Mouse (Mus musculus): ENCODE measurements at regions not wholly inside any gene's neighbourhood (a gene's known extent, or its start where the extent isn't known, plus 50 kb on each side); places are given as distances from the start of the nearest gene placed in this dataset.
A peak's percentile ranks its signal among the peaks of the same experiment; 100 is the strongest.

- WGBS: 77% methylated on average over 2 of the region's 2 CpGs
- H3K4me1 ChIP-seq: peaks cover 12% of the 10 kb centered on the region
- no peak for DNase-seq (ENCODE audit: extremely low spot score, low spot score)
- H3K36me3 ChIP-seq (replicated peaks): no peaks in the 10 kb centered on the region
- H3K9me3 ChIP-seq: no peaks in the 10 kb centered on the region
- no peak overlapping the region for H3K27ac ChIP-seq
- no peaks in the 10 kb centered on the region for H3K27me3 ChIP-seq (ENCODE audit: poor library complexity, severe bottlenecking)
- H3K4me3 ChIP-seq: no peak overlapping the region
Observed at GRCm38 (mm10) chr3:42040270-42040812, 297.9 kb downstream of the D3Ertd751e start.

DNA sequence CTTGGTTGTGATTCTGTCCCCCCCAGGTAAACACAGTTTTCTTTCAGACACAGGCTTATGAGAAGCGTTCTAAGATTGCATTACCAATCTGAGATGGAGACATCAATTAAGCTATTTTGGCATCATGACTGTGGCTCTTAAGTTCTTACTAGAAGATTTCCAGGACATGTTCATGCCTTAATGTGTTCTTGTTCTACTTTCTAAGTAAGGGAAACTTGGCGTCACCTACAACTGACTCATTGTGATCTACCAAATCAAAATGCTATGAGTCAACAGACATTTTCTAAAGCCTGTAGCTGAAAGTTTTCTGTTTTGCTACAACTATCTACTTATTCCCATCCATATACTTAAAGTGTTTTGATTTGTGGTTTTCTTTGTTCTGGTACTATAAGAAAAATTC is 298.5 kb downstream of the D3Ertd751e start:
- Histone ChIP-seq H3K36me3 (replicated peaks) (no peaks in the 10 kb centered on the region), H3K4me1 (peaks cover 12% of the 10 kb centered on the region), H3K27ac (no peak overlapping the region), H3K4me3 (no peak overlapping the region), H3K9me3 (no peaks in the 10 kb centered on the region), H3K27me3 (ENCODE audit: poor library complexity, severe bottlenecking) (no peaks in the 10 kb centered on the region)
- WGBS: 91% methylated on average over 2 of the region's 2 CpGs
- no peak for DNase-seq (ENCODE audit: extremely low spot score, low spot score)

GRCm38 (mm10) chr3:42057286-42057868 is 315.0 kb downstream of the D3Ertd751e start:
- Histone ChIP-seq H3K36me3 (replicated peaks) (no peaks in the 10 kb centered on the region), H3K4me1 (no peaks in the 10 kb centered on the region), H3K27me3 (ENCODE audit: poor library complexity, severe bottlenecking) (no peaks in the 10 kb centered on the region), H3K27ac (no peak overlapping the region), H3K9me3 (no peaks in the 10 kb centered on the region), H3K4me3 (no peak overlapping the region)
- no peak for DNase-seq (ENCODE audit: extremely low spot score, low spot score)
- 90% methylated on average over 10 of the region's 10 CpGs for WGBS

GRCm38 (mm10) chr3:42065093-42065935 is 322.9 kb downstream of the D3Ertd751e start:
- peak; percentile 49 for DNase-seq (ENCODE audit: extremely low spot score, low spot score)
- no peak overlapping the region for H3K4me3 ChIP-seq
- H3K4me1 ChIP-seq: peaks cover 22% of the 10 kb centered on the region
- no peaks in the 10 kb centered on the region for H3K9me3 ChIP-seq
- H3K27ac ChIP-seq: peak overlapping the region; percentile 59
- H3K36me3 ChIP-seq (replicated peaks): no peaks in the 10 kb centered on the region
- H3K27me3 ChIP-seq (ENCODE audit: poor library complexity, severe bottlenecking): no peaks in the 10 kb centered on the region
- 24% methylated on average over 7 of the region's 7 CpGs for WGBS

DNA sequence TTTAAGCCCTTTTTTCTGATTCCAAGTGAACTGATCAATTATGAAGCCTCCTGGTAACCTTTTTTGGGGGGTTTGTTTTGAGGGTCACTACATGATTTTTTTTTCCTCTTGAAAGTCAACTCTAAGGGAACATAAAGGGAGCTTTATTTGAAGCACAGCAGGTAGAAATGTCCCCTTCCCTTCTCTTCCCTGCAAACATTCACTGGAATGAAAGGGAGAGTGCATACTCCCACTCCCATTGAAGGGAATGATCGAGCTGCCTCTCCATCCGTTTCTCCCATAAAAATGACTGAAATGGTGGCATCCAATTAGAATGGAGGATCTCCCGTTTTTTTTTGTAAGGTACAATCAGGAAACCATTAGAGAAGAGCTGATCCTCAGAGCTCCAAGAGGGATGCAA is 323.6 kb downstream of the D3Ertd751e start:
- no peak for DNase-seq (ENCODE audit: extremely low spot score, low spot score)
- Histone ChIP-seq H3K27ac (peak overlapping the region; percentile 59), H3K36me3 (replicated peaks) (no peaks in the 10 kb centered on the region), H3K27me3 (ENCODE audit: poor library complexity, severe bottlenecking) (no peaks in the 10 kb centered on the region), H3K4me3 (no peak overlapping the region), H3K9me3 (no peaks in the 10 kb centered on the region), H3K4me1 (peaks cover 22% of the 10 kb centered on the region)
- WGBS: 18% methylated on average over 3 of the region's 3 CpGs

DNA sequence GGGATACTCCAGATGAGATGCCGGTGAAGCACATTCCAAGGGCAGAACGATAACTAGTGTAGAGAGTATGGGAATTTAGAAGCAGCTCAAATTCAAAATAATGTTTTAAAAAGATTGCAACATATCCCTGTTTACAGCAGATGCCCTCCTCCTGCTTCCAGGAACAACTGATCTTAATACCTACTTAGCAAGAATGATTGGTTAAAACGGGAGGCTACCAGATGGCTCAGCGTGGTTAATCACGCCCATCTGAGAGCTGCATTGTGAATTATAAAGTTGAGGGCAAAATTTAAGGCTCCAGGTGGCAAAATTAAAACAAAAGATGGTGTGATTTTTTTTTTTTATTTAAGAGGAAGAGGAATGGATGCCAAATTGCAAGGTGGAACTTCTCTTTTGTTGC is 324.6 kb downstream of the D3Ertd751e start:
- no peak for DNase-seq (ENCODE audit: extremely low spot score, low spot score)
- Histone ChIP-seq H3K36me3 (replicated peaks) (no peaks in the 10 kb centered on the region), H3K27me3 (ENCODE audit: poor library complexity, severe bottlenecking) (no peaks in the 10 kb centered on the region), H3K4me1 (peaks cover 22% of the 10 kb centered on the region), H3K9me3 (no peaks in the 10 kb centered on the region), H3K27ac (no peak overlapping the region), H3K4me3 (no peak overlapping the region)
- 89% methylated on average over 5 of the region's 5 CpGs for WGBS

GRCm38 (mm10) chr3:42074532-42075287 is 332.3 kb downstream of the D3Ertd751e start:
- Histone ChIP-seq H3K9me3 (no peaks in the 10 kb centered on the region), H3K27me3 (ENCODE audit: poor library complexity, severe bottlenecking) (no peaks in the 10 kb centered on the region), H3K4me1 (0 out of 2 replicates have a peak, but pooled peaks cover 5% of the 10 kb centered on the region), H3K36me3 (replicated peaks) (no peaks in the 10 kb centered on the region), H3K27ac (no peak overlapping the region), H3K4me3 (no peak overlapping the region)
- peak; percentile 36 for DNase-seq (ENCODE audit: extremely low spot score, low spot score)
- 60% methylated on average over 11 of the region's 11 CpGs for WGBS

- 34% methylated on average over 13 of the region's 13 CpGs for WGBS
Observed at GRCm38 (mm10) chr3:42110976-42111847, 368.8 kb downstream of the D3Ertd751e start.

DNA sequence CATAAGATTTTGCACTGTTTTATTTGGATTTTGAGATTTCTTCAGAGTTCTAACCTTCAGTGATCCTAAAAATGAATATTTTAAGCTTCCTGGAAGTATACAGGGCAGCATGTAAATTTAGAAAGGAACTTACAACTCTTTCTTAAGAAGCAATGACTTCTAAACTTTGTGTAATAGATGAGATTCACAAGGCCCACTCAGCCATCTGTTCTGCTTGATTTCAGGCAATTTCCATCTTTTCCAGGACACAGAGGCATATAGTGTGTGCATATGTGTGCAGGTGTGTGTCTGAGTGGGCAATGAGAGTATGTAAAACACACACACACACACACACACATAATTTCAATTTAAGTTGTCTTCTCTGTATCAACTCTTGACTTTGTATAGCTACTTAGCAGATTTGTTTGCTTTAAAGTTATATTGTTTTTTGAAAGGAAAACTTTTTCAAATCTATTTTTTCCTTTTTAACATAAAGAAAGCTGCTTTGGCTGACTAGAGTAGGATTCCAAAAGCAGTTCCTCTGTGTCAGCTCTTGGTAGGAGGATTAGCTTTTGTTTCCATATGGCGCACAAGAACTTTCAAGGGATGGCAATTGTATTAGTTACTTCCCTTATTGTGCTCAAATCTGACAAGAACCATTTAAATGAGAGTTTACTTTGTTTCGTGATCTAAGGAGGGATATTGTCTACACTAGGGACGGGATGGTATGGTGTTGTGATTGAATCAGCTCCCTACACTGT is 387.6 kb downstream of the D3Ertd751e start:
- no peak overlapping the region for H3K4me3 ChIP-seq
- no peak overlapping the region for H3K27ac ChIP-seq
- H3K4me1 ChIP-seq: no peaks in the 10 kb centered on the region
- no peak for DNase-seq (ENCODE audit: extremely low spot score, low spot score)
- 80% methylated on average over 3 of the region's 3 CpGs for WGBS
- no peaks in the 10 kb centered on the region for H3K27me3 ChIP-seq (ENCODE audit: poor library complexity, severe bottlenecking)
- no peaks in the 10 kb centered on the region for H3K9me3 ChIP-seq
- no peaks in the 10 kb centered on the region for H3K36me3 ChIP-seq (replicated peaks)

More at GRCm38 (mm10) chr3:42110976-42111847, 368.8 kb downstream of the D3Ertd751e start:
- Histone ChIP-seq H3K4me3 (no peak overlapping the region), H3K9me3 (no peaks in the 10 kb centered on the region), H3K4me1 (peaks cover 8% of the 10 kb centered on the region), H3K27ac (no peak overlapping the region), H3K27me3 (ENCODE audit: poor library complexity, severe bottlenecking) (no peaks in the 10 kb centered on the region), H3K36me3 (replicated peaks) (no peaks in the 10 kb centered on the region)
- DNase-seq (ENCODE audit: extremely low spot score, low spot score): peak; percentile 46

GRCm38 (mm10) chr3:42132322-42132721 is 389.9 kb downstream of the D3Ertd751e start:
- Histone ChIP-seq H3K27me3 (ENCODE audit: poor library complexity, severe bottlenecking) (no peaks in the 10 kb centered on the region), H3K36me3 (replicated peaks) (no peaks in the 10 kb centered on the region), H3K27ac (no peak overlapping the region), H3K9me3 (no peaks in the 10 kb centered on the region), H3K4me3 (no peak overlapping the region), H3K4me1 (no peaks in the 10 kb centered on the region)
- WGBS: 94% methylated on average over 1 of the region's 1 CpGs
- no peak for DNase-seq (ENCODE audit: extremely low spot score, low spot score)

GRCm38 (mm10) chr3:42153372-42153771 is 411.0 kb downstream of the D3Ertd751e start:
- Histone ChIP-seq H3K9me3 (no peaks in the 10 kb centered on the region), H3K4me3 (no peak overlapping the region), H3K36me3 (replicated peaks) (no peaks in the 10 kb centered on the region), H3K27me3 (ENCODE audit: poor library complexity, severe bottlenecking) (peaks cover 64% of the 10 kb centered on the region), H3K4me1 (peaks cover 13% of the 10 kb centered on the region), H3K27ac (no peak overlapping the region)
- DNase-seq (ENCODE audit: extremely low spot score, low spot score): no peak
- WGBS: 89% methylated on average over 3 of the region's 3 CpGs

Measured in forebrain, embryonic 10.5 days (tissue).